Mouse (Mus musculus) lung, postnatal 4 days (tissue): ENCODE results near the gene Gatb.

Source experiments
- DNase-seq, 2 experiments: peaks; one replicate each; pipeline ENCODE4 v3.0.0; 2021

The Gatb gene

DNA sequence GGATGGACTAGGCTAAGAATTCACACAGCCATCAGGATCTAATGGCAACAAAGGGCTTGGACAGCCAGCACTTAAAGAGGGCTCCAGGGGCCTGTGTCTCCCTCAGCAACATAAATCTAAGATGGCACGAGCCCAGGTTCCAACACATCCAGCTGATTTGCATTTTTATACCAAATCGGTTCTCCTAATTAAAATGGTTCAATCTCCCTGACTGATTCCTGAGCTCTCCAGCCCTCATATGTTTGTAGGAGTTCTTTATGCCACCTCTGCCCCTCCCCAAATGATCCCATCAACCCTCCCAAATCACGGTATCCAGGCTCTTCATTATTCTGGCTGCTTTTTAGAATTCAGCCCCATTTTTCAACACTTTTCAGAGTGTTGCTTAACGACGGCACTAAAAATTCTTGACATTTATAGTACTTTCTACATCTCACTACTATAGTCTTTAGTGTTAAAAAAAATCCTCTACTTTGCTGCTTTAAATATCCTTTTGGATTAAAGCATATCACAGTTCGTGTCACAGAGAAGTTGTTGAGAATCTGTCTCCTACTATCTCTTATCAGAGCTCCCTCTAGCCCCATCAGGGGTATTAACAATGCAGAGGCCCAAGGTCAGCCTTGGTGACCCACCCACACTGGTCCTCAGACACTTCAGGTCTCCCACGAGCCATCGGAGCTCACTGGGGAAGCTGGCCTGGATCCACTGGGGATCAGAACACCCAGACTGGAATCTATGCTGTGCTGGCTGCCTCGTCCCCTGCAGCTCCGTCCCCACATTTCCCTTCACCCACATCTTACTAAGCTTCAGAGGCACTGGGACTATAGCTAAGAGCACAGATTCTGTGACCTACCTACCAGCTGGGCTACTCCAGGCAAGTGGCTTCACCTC, 88.3 kb downstream of the Gatb start:
- peak in 1 of 2 experiments; percentile 16 for DNase-seq

DNA sequence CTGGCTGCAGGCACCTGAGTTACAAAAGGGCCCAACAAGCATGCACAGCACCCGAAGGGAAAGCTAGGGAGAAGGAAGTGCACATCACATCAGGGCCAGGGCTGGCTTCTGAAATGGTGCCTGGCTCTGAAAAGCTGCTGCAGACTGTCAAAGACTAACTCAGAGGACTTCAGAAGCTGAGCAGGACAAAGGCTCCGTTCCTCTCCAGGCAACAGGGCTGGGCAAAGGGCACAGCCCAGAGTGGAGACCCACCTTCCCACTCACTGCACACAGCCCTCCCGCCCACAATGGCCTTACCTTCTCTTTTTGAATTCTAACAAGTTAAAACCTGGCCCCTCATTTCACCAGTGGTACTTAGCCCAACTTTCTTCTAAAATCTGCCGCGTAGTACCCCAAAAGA, 89.9 kb downstream of the Gatb start:
- DNase-seq, result peak in 1 of 2 experiments; percentile 8

- DNase-seq, result no peak
These were observed 90.8 kb downstream of the Gatb start for GRCm38 (mm10) chr3:85664591-85665171.

- no peak for DNase-seq
These were observed 92.2 kb downstream of the Gatb start for GRCm38 (mm10) chr3:85666166-85666565.

DNA sequence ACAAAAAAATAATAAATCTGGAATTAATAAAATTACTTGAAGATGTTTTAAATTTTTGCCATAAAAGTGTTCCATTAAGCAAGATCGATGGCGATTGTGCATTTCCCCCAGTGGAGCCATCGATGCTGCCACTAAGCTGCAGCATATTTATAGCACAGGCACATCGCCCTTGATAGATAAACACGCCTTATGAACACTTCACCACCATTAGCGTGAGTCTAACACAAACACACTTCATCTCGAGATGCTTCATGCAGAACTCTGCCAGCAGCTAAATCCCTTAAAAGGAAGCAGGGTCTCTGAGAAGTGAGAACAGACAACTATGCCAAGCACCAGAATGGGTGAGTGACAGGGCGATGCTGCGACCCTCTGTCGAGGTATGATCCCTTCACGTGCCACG, 92.8 kb downstream of the Gatb start:
- no peak for DNase-seq

- DNase-seq, result no peak
These were observed 93.8 kb downstream of the Gatb start for GRCm38 (mm10) chr3:85667683-85668082.

DNA sequence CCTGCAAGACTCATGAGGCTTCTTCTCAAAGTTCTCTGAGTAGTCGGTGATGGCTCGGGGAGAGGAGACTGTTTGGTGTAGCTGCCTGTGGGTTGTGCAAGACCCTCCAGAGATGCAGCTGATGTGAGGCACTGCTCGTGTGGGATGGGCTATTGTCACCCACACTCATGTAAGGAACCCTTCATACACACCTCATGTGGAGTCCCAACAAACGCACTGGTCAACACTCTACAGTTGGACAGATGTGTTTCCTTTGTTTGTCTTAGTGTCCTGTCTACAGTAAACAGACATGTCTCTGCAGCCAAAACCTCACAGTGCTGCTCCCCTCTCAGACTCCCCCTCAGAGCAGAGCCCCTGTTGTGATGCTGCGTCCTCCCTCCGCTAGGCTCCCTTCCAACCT, 95.9 kb downstream of the Gatb start:
- no peak for DNase-seq

DNA sequence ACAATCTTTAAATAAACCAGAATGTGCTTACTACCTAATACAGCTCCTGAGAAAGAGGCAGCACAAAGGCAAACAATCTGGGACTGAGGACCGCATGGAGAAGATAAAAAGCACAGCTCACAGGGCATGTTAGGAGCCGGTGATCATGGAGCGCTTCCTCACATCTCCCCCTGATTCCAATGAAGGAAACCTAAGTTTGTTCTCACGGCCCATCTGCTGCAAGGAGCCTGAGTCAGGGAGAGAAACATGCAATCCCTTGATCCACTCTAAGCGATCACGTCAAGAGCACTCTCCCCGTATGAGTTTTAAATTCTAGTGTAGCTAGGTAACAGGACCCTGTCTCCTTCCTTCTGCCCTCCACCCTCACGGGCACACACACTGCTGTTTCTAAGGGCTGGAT, 103.2 kb downstream of the Gatb start:
- no peak for DNase-seq

GRCm38 (mm10) chr3:85677952-85678351, 104.0 kb downstream of the Gatb start:
- no peak for DNase-seq

- DNase-seq, result no peak
These were observed 105.5 kb downstream of the Gatb start for GRCm38 (mm10) chr3:85679312-85679933.

DNA sequence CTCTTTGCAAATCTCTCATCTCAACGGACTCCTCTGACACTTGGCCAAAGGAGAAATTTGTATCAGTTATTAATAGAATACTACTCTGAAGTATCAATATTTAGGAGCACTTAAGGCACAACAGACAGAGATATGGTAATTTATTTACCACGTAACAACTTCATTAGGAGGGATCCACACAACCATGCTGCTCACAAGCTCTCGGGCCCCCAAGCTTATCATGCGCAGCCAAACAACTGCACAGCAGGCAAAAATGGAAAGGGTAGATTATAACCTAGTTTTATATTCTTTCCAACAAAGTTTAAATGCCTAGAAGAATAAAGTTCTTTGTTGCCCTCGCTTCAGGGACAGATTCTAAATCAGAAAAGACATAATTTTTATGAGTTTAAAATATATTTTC, 106.0 kb downstream of the Gatb start:
- DNase-seq, result no peak

GRCm38 (mm10) chr3:85681136-85681535, 107.2 kb downstream of the Gatb start:
- DNase-seq, result no peak

DNA sequence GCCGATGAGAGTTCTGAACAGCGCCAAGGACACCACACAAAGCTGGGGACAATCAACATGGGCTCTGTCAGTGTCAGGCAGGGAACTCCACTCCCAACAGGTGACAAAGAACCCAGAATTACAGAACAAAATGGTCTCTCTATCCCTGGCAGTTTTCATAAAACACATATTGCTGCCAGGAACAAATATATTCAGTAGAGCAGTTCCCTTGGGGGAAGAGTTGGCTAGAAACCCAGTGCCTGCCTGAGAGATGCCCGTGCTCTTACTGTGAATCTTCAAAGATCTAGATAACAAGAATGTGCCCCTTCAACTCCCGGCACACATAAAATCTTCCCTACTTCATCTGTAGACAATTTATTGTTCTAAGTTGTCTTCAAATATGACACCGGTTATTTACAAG, 109.7 kb downstream of the Gatb start:
- DNase-seq, result no peak

DNA sequence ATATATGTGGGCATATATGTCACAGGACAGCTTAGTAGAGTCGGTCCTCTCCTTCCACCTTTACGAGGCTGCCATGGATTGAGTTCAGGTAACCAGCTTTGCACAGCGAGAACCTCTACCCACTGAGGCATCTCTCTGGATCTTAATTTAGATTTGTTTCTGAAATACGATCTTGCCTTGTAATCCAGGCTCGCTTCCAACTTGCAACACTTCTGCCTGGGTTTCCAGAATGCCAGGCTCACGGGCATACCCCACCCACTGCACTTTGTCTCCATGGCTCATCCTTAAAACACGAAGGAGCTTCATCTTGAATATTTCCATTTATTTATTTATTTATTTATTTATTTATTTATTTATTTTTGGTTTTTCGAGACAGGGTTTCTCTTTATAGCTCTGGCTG, 111.4 kb downstream of the Gatb start:
- DNase-seq, result no peak

DNA sequence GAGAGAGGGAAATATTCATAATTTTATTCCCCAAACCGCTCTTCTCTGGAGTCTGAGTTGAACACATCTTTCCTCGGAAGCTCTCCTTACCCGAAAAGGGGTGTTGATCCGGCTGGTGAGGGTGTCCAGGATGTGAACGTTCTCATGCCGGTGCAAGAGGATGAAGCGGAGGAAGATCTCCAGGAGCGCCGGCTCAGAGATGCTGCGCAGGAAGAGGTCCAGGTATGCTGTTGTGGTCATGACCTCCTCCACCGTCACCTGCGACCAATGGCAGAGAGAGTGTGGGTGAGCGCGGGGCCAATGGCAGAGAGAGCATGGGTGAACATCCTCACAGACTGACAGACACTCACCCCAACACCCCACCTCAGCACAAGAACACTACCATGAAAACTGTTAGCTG, 114.4 kb downstream of the Gatb start:
- no peak for DNase-seq

DNA sequence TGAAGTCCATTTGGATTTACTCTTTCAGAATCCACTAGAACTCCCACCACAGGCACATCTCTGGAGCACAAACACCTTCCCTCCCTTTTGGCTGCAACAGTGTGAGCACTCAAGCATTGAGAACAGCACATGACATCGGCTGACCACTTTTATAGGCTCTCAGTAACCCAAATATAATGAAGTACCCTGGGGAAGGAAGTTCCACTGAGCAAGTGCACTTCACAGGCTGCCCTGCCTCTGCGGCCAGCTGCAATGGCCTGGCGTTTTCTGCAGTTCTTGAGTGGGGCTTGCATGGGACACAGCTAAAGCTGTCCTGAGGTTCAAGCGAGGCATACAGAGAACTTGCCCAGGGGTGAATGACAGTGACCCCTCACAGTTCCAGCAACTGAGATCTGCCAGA, 117.2 kb downstream of the Gatb start:
- peak; percentile 8 to 55 for DNase-seq

DNA sequence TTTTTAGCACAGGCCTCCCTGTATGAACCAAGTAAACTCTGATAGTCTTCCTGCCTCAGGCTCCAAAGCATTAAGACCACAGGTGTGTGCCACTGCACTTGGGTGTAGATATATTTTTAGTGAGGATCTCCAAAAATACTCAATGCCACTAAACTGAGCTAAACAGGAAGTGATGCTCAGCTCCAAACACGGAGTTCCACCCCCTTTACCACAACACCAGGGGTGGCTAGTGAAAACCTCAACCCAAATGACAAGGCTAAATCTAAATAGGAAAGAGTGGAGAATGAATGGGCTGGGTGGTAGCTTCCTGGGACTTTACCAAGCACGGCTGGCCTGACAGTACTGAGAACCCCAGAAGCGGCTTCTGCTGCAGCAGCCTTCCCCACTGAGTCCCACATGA, 119.1 kb downstream of the Gatb start:
- DNase-seq, result no peak

GRCm38 (mm10) chr3:85695056-85695455, 121.1 kb downstream of the Gatb start:
- DNase-seq, result no peak

GRCm38 (mm10) chr3:85698496-85698895, 124.6 kb downstream of the Gatb start:
- DNase-seq, result no peak

- no peak for DNase-seq
These were observed 129.4 kb downstream of the Gatb start for GRCm38 (mm10) chr3:85703141-85703882.
